Mouse (Mus musculus) lung, embryonic 16.5 days (tissue): ENCODE data around the gene Nfkbib. TPM values are rescaled to one million over a fixed set of nuclear protein-coding genes. Genes with fewer than 3 reads are reported as not detected.

Source experiments
- ATAC-seq: fragments of 200-750 bp; cut with Nextera tagmentation; 2 replicates; pipeline ENCODE4 v1.8.0; 2017; ENCODE audit warnings: low read depth, mild to moderate bottlenecking, moderate library complexity
- H3K27ac ChIP-seq: fragments of 300-500 bp; sonication (generic); 2 replicates; pipeline ENCODE4 v1.5.1; 2014; ENCODE audit warnings: mild to moderate bottlenecking, control low read depth, low read length
- H3K27me3 ChIP-seq: fragments of 300-500 bp; sonication (generic); 2 replicates; pipeline ENCODE4 v1.6.1; 2014; ENCODE audit warnings: low read depth, low read length, mixed read lengths; ENCODE audit not compliant: control insufficient read depth, insufficient read depth
- H3K36me3 ChIP-seq: fragments of 300-500 bp; sonication (generic); 2 replicates; pipeline ENCODE4 v1.6.1; 2014; ENCODE audit warnings: low read length; ENCODE audit not compliant: control insufficient read depth, insufficient read depth
- H3K4me1 ChIP-seq: fragments of 300-500 bp; sonication (generic); replicated peaks from 2 replicates; pipeline ENCODE4 v1.6.1; 2014; ENCODE audit warnings: low read length, mixed read lengths; ENCODE audit not compliant: control insufficient read depth, insufficient read depth
- H3K4me2 ChIP-seq: fragments of 300-500 bp; sonication (generic); 2 replicates; pipeline ENCODE4 v1.6.1; 2014; ENCODE audit warnings: low read depth, low read length, control low read depth
- H3K4me3 ChIP-seq: fragments of 300-500 bp; sonication (generic); 2 replicates; pipeline ENCODE4 v1.5.1; 2014; ENCODE audit warnings: mild to moderate bottlenecking, low read length, control low read depth
- H3K9ac ChIP-seq: fragments of 300-500 bp; sonication (generic); 2 replicates; pipeline ENCODE4 v1.6.1; 2014; ENCODE audit warnings: low read length, control low read depth
- H3K9me3 ChIP-seq: fragments of 300-500 bp; sonication (generic); 2 replicates; pipeline ENCODE4 v1.6.1; 2016; ENCODE audit warnings: low read length; ENCODE audit not compliant: control insufficient read depth
- WGBS: fragments of 180-500 bp; shearing (Covaris S2); extraction: QIAGEN DNeasy Blood & Tissue Kit; methylation state at CpG from one replicate; pipeline ENCODE4 v1.1.7; 2014; 5-methylcytosine and 5-hydroxymethylcytosine counted together
- polyA plus RNA-seq: library from polyadenylated mRNA; unstranded; fragments of >200 nt; fragmentation: Nextera tagmentation; extraction: Ambion mirVana; gene quantifications from 2 replicates; pipeline ENCODE4 v1.2.1, GENCODE M21; 2015

Nfkbib gene
- polyA plus RNA-seq, 1 experiment from 2014 or later = 35.3 TPM

DNA sequence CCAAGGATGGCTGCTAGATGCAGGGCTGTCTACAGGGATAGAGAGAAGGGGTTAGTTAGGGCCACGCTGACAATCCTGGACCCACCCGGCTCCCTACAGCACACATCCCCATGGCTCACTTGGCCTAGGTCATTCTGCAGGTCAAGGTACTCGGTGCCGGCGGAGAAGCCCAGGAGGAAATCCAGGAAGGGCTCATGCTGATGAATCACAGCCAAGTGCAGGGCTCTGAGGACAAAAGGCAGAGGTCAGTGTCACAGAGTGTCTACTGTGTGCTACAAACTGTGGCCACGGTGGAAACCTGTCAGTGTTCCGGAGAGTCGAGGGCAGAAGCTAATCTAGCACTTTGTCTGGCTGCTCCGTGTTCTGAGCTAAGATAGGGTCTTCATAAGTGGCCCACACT, 5.4 kb downstream of the Nfkbib start:
- no peak overlapping the region for H3K27ac ChIP-seq
- no peak overlapping the region for H3K9ac ChIP-seq
- H3K4me1 ChIP-seq = peaks cover 8% of the 10 kb centered on the region
- H3K36me3 ChIP-seq = peaks cover 14% of the 10 kb centered on the region; the same call in 1 of the 2 replicates
- H3K27me3 ChIP-seq = no peaks in the 10 kb centered on the region
- no peak overlapping the region for H3K4me3 ChIP-seq
- no peak for ATAC-seq
- H3K9me3 ChIP-seq = no peaks in the 10 kb centered on the region
- H3K4me2 ChIP-seq = no peak overlapping the region
- WGBS = 88% methylated on average over 9 of the region's 9 CpGs

DNA sequence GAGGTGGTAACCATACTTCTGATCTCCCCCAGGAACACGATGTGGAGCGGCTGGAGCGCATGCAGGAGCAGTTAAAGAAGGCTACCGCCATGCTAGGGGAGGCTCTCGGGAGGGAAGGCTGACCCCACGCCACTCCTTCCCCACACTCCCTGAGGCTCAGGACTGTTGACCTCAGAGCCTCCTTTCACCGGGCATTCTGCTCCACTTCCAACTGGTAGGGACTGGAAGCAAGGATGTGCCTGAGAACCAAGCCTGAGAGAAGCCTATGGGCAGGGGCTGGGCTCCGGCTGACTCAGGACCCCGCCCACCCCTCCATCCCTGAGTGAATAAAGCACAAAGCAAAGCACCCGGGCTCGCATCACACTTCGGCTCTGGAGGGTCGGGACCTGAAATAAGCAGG, 8.7 kb downstream of the Nfkbib start:
- Histone ChIP-seq H3K4me1 (peaks cover 2% of the 10 kb centered on the region; the same call in 1 of the 2 replicates), H3K4me3 (no peak overlapping the region), H3K4me2 (no peak overlapping the region), H3K36me3 (peaks cover 15% of the 10 kb centered on the region), H3K9me3 (no peaks in the 10 kb centered on the region), H3K27ac (no peak overlapping the region), H3K27me3 (peaks cover 8% of the 10 kb centered on the region), H3K9ac (no peak overlapping the region)
- WGBS = 86% methylated on average over 13 of the region's 13 CpGs
- no peak for ATAC-seq

DNA sequence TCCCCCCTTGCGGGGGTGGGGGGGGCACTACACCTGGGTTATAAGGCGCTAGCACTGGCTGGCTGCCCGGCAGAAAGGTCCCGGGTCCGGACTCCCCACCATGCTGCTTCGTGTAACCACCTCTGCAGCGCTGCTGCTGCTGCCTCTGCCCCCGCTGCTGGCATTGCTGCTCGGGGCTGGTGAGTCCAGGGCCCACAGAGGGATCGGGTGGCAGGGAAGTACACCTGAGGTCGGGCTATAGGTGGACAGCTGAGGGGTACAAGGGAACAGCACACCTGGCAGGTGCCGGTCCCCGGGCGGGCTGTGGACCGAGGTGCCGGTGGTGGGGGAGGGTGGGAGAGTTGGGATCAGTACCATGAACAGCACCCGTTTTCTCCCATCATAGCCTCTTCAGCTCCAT, 11.2 kb downstream of the Nfkbib start, which contains the start of gene Ccer2:
Gene Ccer2 (plus strand): TSS at position 96 of the 400 bp plus-strand sequence.
- Histone ChIP-seq H3K36me3 (peaks cover 15% of the 10 kb centered on the region), H3K27ac (no peak within 1 kb of the TSS), H3K4me3 (no peak within 1 kb of the TSS), H3K9ac (no peak within 1 kb of the TSS), H3K4me1 (peaks cover 2% of the 10 kb centered on the region; the same call in 1 of the 2 replicates), H3K4me2 (no peak within 1 kb of the TSS), H3K9me3 (no peaks in the 10 kb centered on the region), H3K27me3 (peaks cover 8% of the 10 kb centered on the region)
- 1% methylated on average over 17 of the region's 17 CpGs for WGBS
- ATAC-seq = no peak

DNA sequence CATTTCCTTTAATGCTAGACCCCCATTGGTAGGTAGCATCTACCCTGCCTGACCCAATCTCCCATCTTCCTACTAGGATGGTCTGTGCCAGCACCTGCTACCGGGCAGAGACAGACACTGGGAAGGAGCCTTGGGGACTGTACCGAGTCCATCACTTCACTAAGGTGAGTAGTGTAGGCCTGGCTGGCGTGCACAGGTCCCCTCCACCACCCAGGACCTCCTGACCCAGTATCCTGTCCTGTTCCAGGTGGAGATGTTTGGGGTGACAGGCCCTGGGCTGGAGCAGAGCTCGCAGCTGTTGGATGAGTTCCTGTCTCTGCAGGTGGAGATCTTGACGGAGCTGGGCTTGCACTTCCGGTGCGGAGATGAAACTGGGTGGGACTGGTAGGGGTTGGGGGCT, 17.4 kb downstream of the Nfkbib start:
- H3K27me3 ChIP-seq = no peaks in the 10 kb centered on the region
- no peaks in the 10 kb centered on the region for H3K9me3 ChIP-seq
- H3K4me3 ChIP-seq = no peak overlapping the region
- H3K9ac ChIP-seq = no peak overlapping the region
- H3K27ac ChIP-seq = no peak overlapping the region
- peaks cover 11% of the 10 kb centered on the region for H3K36me3 ChIP-seq
- WGBS = 91% methylated on average over 7 of the region's 7 CpGs
- no peak overlapping the region for H3K4me2 ChIP-seq
- ATAC-seq = no peak
- H3K4me1 ChIP-seq = no peaks in the 10 kb centered on the region

DNA sequence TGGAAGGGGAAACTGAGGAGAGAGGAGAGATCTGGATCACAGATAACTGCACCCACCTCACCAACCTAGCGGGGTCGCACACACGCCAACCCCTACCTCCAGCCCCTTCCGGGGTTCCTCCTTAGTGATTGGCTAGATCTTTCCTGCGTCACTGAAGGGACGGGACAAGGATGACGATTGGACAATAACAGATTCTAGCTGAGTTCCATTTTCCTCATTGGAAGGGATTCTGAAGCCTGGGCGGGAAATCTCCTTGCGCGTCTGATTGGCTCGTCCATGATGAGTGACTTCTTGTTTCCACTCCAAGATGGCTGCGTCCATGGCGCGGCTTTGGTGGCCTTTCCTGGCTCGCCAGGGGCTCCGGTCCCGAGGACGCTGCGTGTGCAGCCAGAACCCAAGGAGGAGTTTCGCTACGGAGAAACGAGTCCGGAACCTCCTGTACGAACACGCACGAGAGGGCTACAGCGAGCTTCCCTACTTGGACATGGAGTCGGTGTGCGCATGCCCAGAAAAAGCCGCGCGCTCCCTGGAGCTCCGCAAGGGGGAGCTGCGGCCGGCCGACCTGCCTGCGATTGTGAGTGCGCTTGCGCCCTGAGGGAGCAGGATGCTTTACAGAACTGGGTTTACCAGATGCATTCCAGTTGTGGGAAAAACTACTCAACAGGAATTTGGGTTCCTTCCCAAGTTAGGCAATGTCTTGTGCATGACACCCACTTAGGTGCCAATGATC, 25.4 kb downstream of the Nfkbib start, which contains the start of the genes Mrps12 and Sars2:
Gene Mrps12 (minus strand): TSS at position 112 of the 730 bp plus-strand sequence.
Gene Sars2 (plus strand): TSS at position 284 of the 730 bp plus-strand sequence.
- H3K27ac ChIP-seq = peak within 1 kb of the TSS; percentile 77
- H3K36me3 ChIP-seq = peaks cover 16% of the 10 kb centered on the region
- peak; percentile 99 for ATAC-seq
- H3K9ac ChIP-seq = peak within 1 kb of the TSS; percentile 82
- H3K9me3 ChIP-seq = no peaks in the 10 kb centered on the region
- H3K4me2 ChIP-seq = peak within 1 kb of the TSS; percentile 91
- H3K4me1 ChIP-seq = peaks cover 12% of the 10 kb centered on the region
- WGBS = under 1% methylated on average over 39 of the region's 39 CpGs
- H3K27me3 ChIP-seq = no peaks in the 10 kb centered on the region
- H3K4me3 ChIP-seq = peak within 1 kb of the TSS; percentile 74

DNA sequence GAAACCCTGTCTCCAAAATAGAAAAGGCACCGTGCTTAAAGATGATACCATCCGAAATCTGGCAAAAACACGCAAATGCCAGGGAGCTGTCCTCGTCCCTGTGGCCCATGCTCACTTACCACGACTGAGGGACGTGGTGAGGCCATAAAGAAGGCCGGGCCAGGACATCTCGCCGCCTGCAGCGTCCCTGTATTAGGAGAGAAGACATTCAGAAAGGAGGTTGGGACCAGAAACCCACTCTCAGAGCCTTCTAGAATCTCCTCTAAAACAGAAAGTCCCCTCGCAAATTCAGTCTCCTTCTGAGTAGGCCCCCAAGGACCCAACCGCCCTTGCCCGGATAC, 26.0 kb downstream of the Nfkbib start:
- Histone ChIP-seq H3K9me3 (no peaks in the 10 kb centered on the region), H3K4me3 (peak overlapping the region; percentile 74), H3K9ac (peak overlapping the region; percentile 82), H3K36me3 (peaks cover 18% of the 10 kb centered on the region), H3K4me2 (peak overlapping the region; percentile 91), H3K27ac (peak overlapping the region; percentile 15; the same call in 1 of the 2 replicates), H3K27me3 (no peaks in the 10 kb centered on the region), H3K4me1 (peaks cover 12% of the 10 kb centered on the region)
- 1% methylated on average over 13 of the region's 13 CpGs for WGBS
- peak; percentile 10 for ATAC-seq

DNA sequence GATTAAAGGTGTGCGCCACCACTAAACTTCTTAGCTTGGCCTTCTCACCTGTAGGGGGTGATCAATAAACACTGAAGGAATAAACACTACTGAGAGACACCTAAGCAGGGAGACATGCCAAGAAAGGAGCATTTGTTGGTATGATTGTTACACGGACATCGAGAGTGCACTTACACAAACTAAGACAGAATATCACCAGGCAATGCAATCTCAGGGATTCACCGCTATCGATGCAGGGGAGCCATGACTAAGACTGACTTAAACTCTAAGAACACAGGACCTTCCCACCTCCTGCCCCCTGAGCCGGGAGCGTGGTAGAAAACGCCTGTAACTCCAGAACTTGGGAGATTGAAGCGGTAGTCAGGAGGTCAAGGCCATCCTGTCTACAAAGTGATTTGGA, 26.4 kb downstream of the Nfkbib start:
- Histone ChIP-seq H3K27ac (peak overlapping the region; percentile 15; the same call in 1 of the 2 replicates), H3K4me1 (peaks cover 12% of the 10 kb centered on the region), H3K27me3 (no peaks in the 10 kb centered on the region), H3K4me3 (peak overlapping the region; percentile 74), H3K9me3 (no peaks in the 10 kb centered on the region), H3K36me3 (peaks cover 15% of the 10 kb centered on the region), H3K4me2 (peak overlapping the region; percentile 91), H3K9ac (peak overlapping the region; percentile 82)
- 23% methylated on average over 9 of the region's 9 CpGs for WGBS
- ATAC-seq = no peak

DNA sequence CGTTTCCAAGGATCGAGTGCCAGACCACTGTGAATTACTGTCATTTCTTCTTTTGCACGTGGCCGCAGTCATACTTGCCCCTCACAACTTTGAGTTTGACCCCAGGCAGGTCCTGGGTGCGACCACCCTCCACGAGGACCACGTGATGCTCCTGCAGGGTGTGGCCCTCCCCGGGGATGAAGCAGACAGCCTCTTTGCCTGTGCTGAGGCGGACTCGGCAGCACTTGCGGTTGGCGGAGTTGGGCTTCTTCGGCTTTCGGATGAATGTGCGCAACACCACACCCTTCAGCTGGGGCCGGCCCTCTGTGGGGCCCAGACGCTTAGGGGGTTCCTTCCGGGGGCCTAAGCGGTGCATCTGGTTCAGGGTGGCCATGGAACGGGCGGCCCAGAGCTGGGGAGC, 27.5 kb downstream of the Nfkbib start:
- Histone ChIP-seq H3K36me3 (peaks cover 15% of the 10 kb centered on the region), H3K27me3 (no peaks in the 10 kb centered on the region)
- no peak for ATAC-seq

DNA sequence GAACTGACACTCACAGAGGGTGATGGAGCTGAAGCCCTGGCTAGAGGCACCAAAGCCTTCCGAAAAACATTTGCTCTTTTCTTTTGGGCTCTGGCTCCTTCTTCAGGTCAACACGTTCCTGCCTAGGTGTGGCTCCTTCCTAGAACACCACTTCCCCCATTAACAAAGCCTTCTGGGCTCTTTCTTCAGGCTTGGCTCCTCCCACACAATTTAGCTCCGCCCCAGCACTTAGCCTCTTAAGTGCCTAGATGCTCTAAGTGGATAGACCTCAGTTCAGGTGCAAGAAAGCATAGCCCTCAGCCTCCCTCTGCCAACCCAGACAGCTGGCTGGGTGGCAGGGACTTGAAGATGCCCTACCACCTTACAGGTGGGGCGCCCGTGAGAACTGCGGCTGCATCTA, 31.6 kb downstream of the Nfkbib start:
- no peak for ATAC-seq
- no peak overlapping the region for H3K4me3 ChIP-seq
- H3K27ac ChIP-seq = no peak overlapping the region
- peaks cover 24% of the 10 kb centered on the region for H3K36me3 ChIP-seq
- no peak overlapping the region for H3K9ac ChIP-seq
- peaks cover 9% of the 10 kb centered on the region for H3K4me1 ChIP-seq
- WGBS = 71% methylated on average over 6 of the region's 6 CpGs
- no peaks in the 10 kb centered on the region for H3K27me3 ChIP-seq
- no peak overlapping the region for H3K4me2 ChIP-seq
- H3K9me3 ChIP-seq = peaks cover 8% of the 10 kb centered on the region

More for the DNA sequence above, 27.5 kb downstream of the Nfkbib start:
- Histone ChIP-seq H3K9me3 (no peaks in the 10 kb centered on the region), H3K9ac (no peak overlapping the region), H3K4me2 (no peak overlapping the region), H3K4me3 (no peak overlapping the region), H3K4me1 (peaks cover 12% of the 10 kb centered on the region), H3K27ac (no peak overlapping the region)
- 93% methylated on average over 21 of the region's 21 CpGs for WGBS
